Mouse (Mus musculus) inflammation-experienced regulatory T-cells, adult 6 months (primary cell): Measurements from ENCODE around the gene Gm4559. TPM values are rescaled to one million over a fixed set of nuclear protein-coding genes. Genes with fewer than 3 reads are reported as not detected.
"Not testable (repeated sequence)": the region's sequence is repeated elsewhere in the genome, so short reads cannot be mapped to it uniquely, and the experiment has no call there.

Experiments used
- ATAC-seq: one replicate; pipeline ENCODE4 v1.8.0; 2017
- polyA plus RNA-seq, 3 experiments: library from polyadenylated mRNA; unstranded; fragments of 100-300 nt; shearing (Covaris generic); gene quantifications; one replicate each; pipeline ENCODE4 v1.2.1; 2017

Gene Gm4559
- not detected for polyA plus RNA-seq

- not testable (repeated sequence) for ATAC-seq
Measured at GRCm38 (mm10) chr7:142274263-142274662, at the start of gene Gm4559. Gm4559 (minus strand) TSS chr7:142274363.

- ATAC-seq = no peak
Measured at GRCm38 (mm10) chr7:142323396-142324117, 49.4 kb upstream of the Gm4559 start.

- ATAC-seq = no peak
Measured at GRCm38 (mm10) chr7:142322641-142323040, 48.5 kb upstream of the Gm4559 start.

- not testable (repeated sequence) for ATAC-seq
Measured at GRCm38 (mm10) chr7:142321637-142322306, 47.6 kb upstream of the Gm4559 start.

- no peak for ATAC-seq
Measured at GRCm38 (mm10) chr7:142320906-142321305, 46.7 kb upstream of the Gm4559 start.

GRCm38 (mm10) chr7:142319124-142319523, 45.0 kb upstream of the Gm4559 start:
- ATAC-seq = no peak

GRCm38 (mm10) chr7:142317216-142317615, 43.1 kb upstream of the Gm4559 start:
- ATAC-seq = no peak

- ATAC-seq = no peak
Measured at GRCm38 (mm10) chr7:142316558-142316957, 42.4 kb upstream of the Gm4559 start.

GRCm38 (mm10) chr7:142314600-142315285, 40.6 kb upstream of the Gm4559 start:
- ATAC-seq = no peak

GRCm38 (mm10) chr7:142303929-142304328, 29.8 kb upstream of the Gm4559 start:
- not testable (repeated sequence) for ATAC-seq

- ATAC-seq = no peak
Measured at GRCm38 (mm10) chr7:142303249-142303648, 29.1 kb upstream of the Gm4559 start, which contains the start of gene Krtap5-4. Krtap5-4 (plus strand) TSS chr7:142303549.

- ATAC-seq = not testable (repeated sequence)
Measured at GRCm38 (mm10) chr7:142297018-142297417, 22.9 kb upstream of the Gm4559 start, which contains the start of gene Krtap5-1. Krtap5-1 (minus strand) TSS chr7:142297118.

GRCm38 (mm10) chr7:142296108-142296507, 21.9 kb upstream of the Gm4559 start:
- ATAC-seq = not testable (repeated sequence)

GRCm38 (mm10) chr7:142295418-142295817, 21.3 kb upstream of the Gm4559 start:
- ATAC-seq = no peak

- ATAC-seq = peak; percentile 43
Measured at GRCm38 (mm10) chr7:142293851-142294250, 19.7 kb upstream of the Gm4559 start.

- ATAC-seq = not testable (repeated sequence)
Measured at GRCm38 (mm10) chr7:142285910-142286612, 11.9 kb upstream of the Gm4559 start.

- ATAC-seq = no peak
Measured at GRCm38 (mm10) chr7:142285130-142285835, 11.1 kb upstream of the Gm4559 start.

GRCm38 (mm10) chr7:142284615-142285080, 10.5 kb upstream of the Gm4559 start:
- peak; percentile 75 for ATAC-seq

GRCm38 (mm10) chr7:142284023-142284591, 9.9 kb upstream of the Gm4559 start:
- peak; percentile 81 for ATAC-seq

- ATAC-seq = not testable (repeated sequence)
Measured at GRCm38 (mm10) chr7:142282847-142283246, 8.7 kb upstream of the Gm4559 start.

- not testable (repeated sequence) for ATAC-seq
Measured at GRCm38 (mm10) chr7:142279291-142279690, 5.1 kb upstream of the Gm4559 start.
